Mouse (Mus musculus): ENCODE data around the gene Slc27a3.

Slc27a3 gene

GRCm38 (mm10) chr3:90389511-90390490, at the start of gene Slc27a3:
Gene Slc27a3, minus strand, starts transcription at chr3:90389938.
- DNase-seq, result peak; percentile 22

- no peak for DNase-seq
These were observed 47.4 kb upstream of the Slc27a3 start for GRCm38 (mm10) chr3:90437131-90437530.

- peak; percentile 27 for DNase-seq
These were observed 44.5 kb upstream of the Slc27a3 start for GRCm38 (mm10) chr3:90434073-90434730.

- peak; percentile 100 for DNase-seq
These were observed 43.8 kb upstream of the Slc27a3 start, which contains the start of gene Ints3 for GRCm38 (mm10) chr3:90433381-90434020. Gene Ints3, minus strand, starts transcription at chr3:90433622.

GRCm38 (mm10) chr3:90432811-90433219, 43.1 kb upstream of the Slc27a3 start:
- DNase-seq, result no peak

- no peak for DNase-seq
These were observed 42.6 kb upstream of the Slc27a3 start for GRCm38 (mm10) chr3:90432348-90432747.

- DNase-seq, result no peak
These were observed 39.8 kb upstream of the Slc27a3 start for GRCm38 (mm10) chr3:90429576-90429975.

GRCm38 (mm10) chr3:90428186-90428585, 38.4 kb upstream of the Slc27a3 start:
- DNase-seq, result no peak

- no peak for DNase-seq
These were observed 37.8 kb upstream of the Slc27a3 start for GRCm38 (mm10) chr3:90427574-90427973.

GRCm38 (mm10) chr3:90425499-90425898, 35.8 kb upstream of the Slc27a3 start:
- DNase-seq, result no peak

GRCm38 (mm10) chr3:90423549-90423948, 33.8 kb upstream of the Slc27a3 start:
- no peak for DNase-seq

- DNase-seq, result no peak
These were observed 31.0 kb upstream of the Slc27a3 start for GRCm38 (mm10) chr3:90420696-90421095.

GRCm38 (mm10) chr3:90413011-90413396, 23.3 kb upstream of the Slc27a3 start:
- no peak for DNase-seq

- DNase-seq, result peak; percentile 50
These were observed 22.7 kb upstream of the Slc27a3 start for GRCm38 (mm10) chr3:90412312-90413010.

GRCm38 (mm10) chr3:90408721-90409120, 19.0 kb upstream of the Slc27a3 start:
- no peak for DNase-seq

GRCm38 (mm10) chr3:90406414-90406813, 16.7 kb upstream of the Slc27a3 start:
- DNase-seq, result no peak

- no peak for DNase-seq
These were observed 14.9 kb upstream of the Slc27a3 start for GRCm38 (mm10) chr3:90404609-90405008.

- DNase-seq, result no peak
These were observed 14.4 kb upstream of the Slc27a3 start for GRCm38 (mm10) chr3:90404121-90404520.

GRCm38 (mm10) chr3:90400993-90401392, 11.3 kb upstream of the Slc27a3 start:
- no peak for DNase-seq

- DNase-seq, result no peak
These were observed 5.9 kb upstream of the Slc27a3 start for GRCm38 (mm10) chr3:90395629-90396028.

- DNase-seq, result no peak
These were observed 2.9 kb upstream of the Slc27a3 start for GRCm38 (mm10) chr3:90392661-90393060.

- DNase-seq, result no peak
These were observed 2.2 kb upstream of the Slc27a3 start for GRCm38 (mm10) chr3:90391941-90392340.

- DNase-seq, result no peak
These were observed 1.3 kb upstream of the Slc27a3 start for GRCm38 (mm10) chr3:90391004-90391403.

All from cerebellum, adult 11 months (tissue).